15 mouse cellular contexts compared by ENCODE assay signal in the genomic region with DNA sequence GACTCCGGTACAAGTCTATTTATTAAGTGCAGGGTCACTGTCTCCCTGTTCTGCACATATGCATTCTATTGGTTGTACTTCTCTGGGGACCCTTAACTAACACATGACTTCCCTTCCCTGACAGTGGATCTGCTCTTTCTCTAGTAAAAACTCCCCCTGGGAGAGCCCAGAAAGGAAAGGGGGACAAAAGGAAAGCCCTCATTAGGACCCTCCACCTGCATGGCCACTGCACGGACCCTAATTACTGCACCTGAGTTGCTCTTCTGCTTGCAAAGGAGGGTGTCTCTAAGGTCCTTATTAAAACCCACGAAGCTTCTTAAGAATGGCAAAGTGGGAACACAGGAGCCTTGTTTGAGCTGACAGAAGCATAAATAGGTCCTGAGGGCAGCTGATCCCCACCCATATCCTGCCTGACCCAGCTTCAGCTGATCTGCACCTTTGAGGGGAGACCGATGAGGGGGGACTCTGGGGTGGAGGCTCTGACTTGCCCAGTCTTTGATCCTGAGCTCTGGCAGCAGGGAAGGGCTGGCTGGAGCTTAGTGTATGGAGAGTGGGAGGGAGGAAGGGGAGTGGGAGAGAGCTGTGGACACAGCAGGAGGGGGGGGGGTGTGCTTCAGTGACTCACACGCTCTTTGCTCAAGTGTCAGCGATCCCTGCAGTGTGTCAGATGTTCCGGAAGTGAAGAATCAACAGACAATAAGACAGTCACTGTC.
DNase-seq lines count a peak whose midpoint lies in the region; ATAC-seq and TF ChIP-seq lines count a peak whose summit lies in the region.
"Had no signal": no experiment of that assay in that cellular context is flagged by ENCODE, and none has a peak within 500 bp of the region (broad histone marks: within the 10 kb centered on the region; RNA-seq: fewer than 3 reads in every experiment).

No protein-coding gene starts in this region.

- no peak overlapping the region for H3K4me3 ChIP-seq in forebrain, embryonic 11.5 days (ENCODE audit: low read depth, low read length)
- H3K4me3 ChIP-seq in forebrain, embryonic 16.5 days (replicated peaks; ENCODE audit: low read length), result no peak overlapping the region
- H3K4me3 ChIP-seq in kidney, postnatal 0 days (replicated peaks; ENCODE audit: low read depth, low read length), result no peak overlapping the region
- no peak overlapping the region for H3K4me3 ChIP-seq in kidney, adult 2 months (ENCODE audit: insufficient read depth, low read depth, low read length)
- no peak overlapping the region for H3K4me3 ChIP-seq in embryonic facial prominence, embryonic 14.5 days (ENCODE audit: low read depth, low read length)
- no peak overlapping the region for H3K4me3 ChIP-seq in midbrain, embryonic 13.5 days (replicated peaks)
- H3K4me3 ChIP-seq: embryonic facial prominence, embryonic 13.5 days; heart, embryonic 15.5 days; limb, embryonic 15.5 days had no signal

- no peaks in the 10 kb centered on the region for H3K36me3 ChIP-seq in forebrain, embryonic 11.5 days (ENCODE audit: control insufficient read depth, insufficient read depth, low read length)
- H3K36me3 ChIP-seq in forebrain, embryonic 16.5 days (ENCODE audit: control insufficient read depth, insufficient read depth), result no peaks in the 10 kb centered on the region
- H3K36me3 ChIP-seq in kidney, postnatal 0 days (ENCODE audit: insufficient read depth, low read length), result no peaks in the 10 kb centered on the region
- H3K36me3 ChIP-seq in kidney, adult 2 months (ENCODE audit: control insufficient read depth, insufficient read depth, low read length), result no peaks in the 10 kb centered on the region
- H3K36me3 ChIP-seq in embryonic facial prominence, embryonic 14.5 days (ENCODE audit: control insufficient read depth, insufficient read depth, low read length), result no peaks in the 10 kb centered on the region; the same call in 1 of the 2 replicates
- H3K36me3 ChIP-seq in midbrain, embryonic 13.5 days, result no peaks in the 10 kb centered on the region
- H3K36me3 ChIP-seq: heart, embryonic 15.5 days; limb, embryonic 15.5 days had no signal

- 0 out of 2 replicates have a peak, but pooled peaks have one; percentile 21 for ATAC-seq in forebrain, embryonic 11.5 days (replicated peaks; ENCODE audit: low FRiP score)
- no peak for ATAC-seq in forebrain, embryonic 16.5 days
- ATAC-seq in kidney, postnatal 0 days (replicated peaks; ENCODE audit: low FRiP score, low read depth), result peak; percentile 41; the same call in 1 of the 2 replicates
- 0 out of 2 replicates have a peak, but pooled peaks have one; percentile 47 for ATAC-seq in embryonic facial prominence, embryonic 14.5 days (ENCODE audit: low read depth)
- ATAC-seq in midbrain, embryonic 13.5 days, result peak; percentile 90

- no peaks in the 10 kb centered on the region for H3K4me1 ChIP-seq in forebrain, embryonic 11.5 days (replicated peaks; ENCODE audit: control insufficient read depth, insufficient read depth, low read length)
- no peaks in the 10 kb centered on the region for H3K4me1 ChIP-seq in forebrain, embryonic 16.5 days (replicated peaks; ENCODE audit: control insufficient read depth, insufficient read depth, low read length)
- no peaks in the 10 kb centered on the region for H3K4me1 ChIP-seq in kidney, postnatal 0 days (replicated peaks; ENCODE audit: insufficient read depth, low read length)
- no peaks in the 10 kb centered on the region for H3K4me1 ChIP-seq in kidney, adult 2 months (ENCODE audit: control insufficient read depth, insufficient read depth, low read length)
- peaks cover 5% of the 10 kb centered on the region for H3K4me1 ChIP-seq in embryonic facial prominence, embryonic 14.5 days (ENCODE audit: control insufficient read depth, insufficient read depth, low read length)
- peaks cover 25% of the 10 kb centered on the region for H3K4me1 ChIP-seq in midbrain, embryonic 13.5 days (replicated peaks)

- H3K27me3 ChIP-seq in forebrain, embryonic 11.5 days (ENCODE audit: control insufficient read depth, insufficient read depth, low read length), result no peaks in the 10 kb centered on the region
- no peaks in the 10 kb centered on the region for H3K27me3 ChIP-seq in forebrain, embryonic 16.5 days (replicated peaks; ENCODE audit: control insufficient read depth, insufficient read depth, low read length)
- no peaks in the 10 kb centered on the region for H3K27me3 ChIP-seq in kidney, postnatal 0 days (ENCODE audit: insufficient read depth, low read length)
- no peaks in the 10 kb centered on the region for H3K27me3 ChIP-seq in kidney, adult 2 months (replicated peaks; ENCODE audit: control insufficient read depth, insufficient read depth, low read length)
- no peaks in the 10 kb centered on the region for H3K27me3 ChIP-seq in embryonic facial prominence, embryonic 14.5 days (replicated peaks; ENCODE audit: control insufficient read depth, insufficient read depth, low read length)
- no peaks in the 10 kb centered on the region for H3K27me3 ChIP-seq in midbrain, embryonic 13.5 days
- H3K27me3 ChIP-seq: embryonic facial prominence, embryonic 13.5 days; heart, embryonic 15.5 days had no signal

- H3K4me2 ChIP-seq in forebrain, embryonic 11.5 days (ENCODE audit: low read depth, low read length, severe bottlenecking), result no peak overlapping the region
- no peak overlapping the region for H3K4me2 ChIP-seq in forebrain, embryonic 16.5 days (ENCODE audit: low read length)
- H3K4me2 ChIP-seq in kidney, postnatal 0 days (ENCODE audit: low read length), result no peak overlapping the region
- no peak overlapping the region for H3K4me2 ChIP-seq in embryonic facial prominence, embryonic 14.5 days (ENCODE audit: low read depth, low read length)
- H3K4me2 ChIP-seq in midbrain, embryonic 13.5 days (replicated peaks), result 0 out of 2 replicates have a peak overlapping the region, but pooled peaks have one; percentile 2
- H3K4me2 ChIP-seq: embryonic facial prominence, embryonic 13.5 days; heart, embryonic 15.5 days; limb, embryonic 15.5 days had no signal

- WGBS in forebrain, embryonic 11.5 days, result 39% methylated on average over 7 of the region's 7 CpGs
- 37% methylated on average over 7 of the region's 7 CpGs for WGBS in forebrain, embryonic 16.5 days
- 30% methylated on average over 7 of the region's 7 CpGs for WGBS in kidney, postnatal 0 days
- 31% methylated on average over 7 of the region's 7 CpGs for WGBS in kidney, adult 2 months
- 29% methylated on average over 7 of the region's 7 CpGs for WGBS in embryonic facial prominence, embryonic 14.5 days
- WGBS in midbrain, embryonic 13.5 days, result 29% methylated on average over 7 of the region's 7 CpGs

- no peak overlapping the region for H3K9ac ChIP-seq in forebrain, embryonic 11.5 days (ENCODE audit: low read length)
- H3K9ac ChIP-seq in forebrain, embryonic 16.5 days (replicated peaks; ENCODE audit: low read depth, low read length), result no peak overlapping the region
- H3K9ac ChIP-seq in kidney, postnatal 0 days (ENCODE audit: low read depth, low read length), result no peak overlapping the region
- no peak overlapping the region for H3K9ac ChIP-seq in embryonic facial prominence, embryonic 14.5 days (ENCODE audit: low read depth, low read length)
- H3K9ac ChIP-seq in midbrain, embryonic 13.5 days (replicated peaks), result no peak overlapping the region
- H3K9ac ChIP-seq: embryonic facial prominence, embryonic 13.5 days; heart, embryonic 15.5 days; limb, embryonic 15.5 days had no signal

- no peak for TF ChIP-seq POLR2A in kidney, adult 2 months (IDR thresholded peaks at IDR 0.05; ENCODE audit: low read depth, low read length)

- DNase-seq in forebrain, embryonic 11.5 days (ENCODE audit: low spot score), result peak; percentile 46
- DNase-seq in kidney, postnatal 0 days (ENCODE audit: low spot score), result peak; percentile 27
- no peak for DNase-seq in kidney, adult 2 months
- peak; percentile 16 for DNase-seq in embryonic facial prominence, embryonic 14.5 days (ENCODE audit: low spot score)
- DNase-seq in urinary bladder, postnatal 10 days (ENCODE audit: low spot score), result no peak
- DNase-seq in ovary, postnatal 36 days (ENCODE audit: low spot score), result no peak
- DNase-seq: cerebellum, postnatal 10 days; kidney, adult 8-10 months; layer of hippocampus, adult 9-11 months; lung, postnatal 10 days had no signal

- no peaks in the 10 kb centered on the region for H3K9me3 ChIP-seq in forebrain, embryonic 11.5 days (ENCODE audit: control insufficient read depth, low read length)
- H3K9me3 ChIP-seq in forebrain, embryonic 16.5 days (ENCODE audit: control insufficient read depth, low read length), result no peaks in the 10 kb centered on the region
- H3K9me3 ChIP-seq in kidney, postnatal 0 days (replicated peaks; ENCODE audit: low read length), result no peaks in the 10 kb centered on the region
- H3K9me3 ChIP-seq in embryonic facial prominence, embryonic 14.5 days (ENCODE audit: control insufficient read depth, low read length), result no peaks in the 10 kb centered on the region
- H3K9me3 ChIP-seq in midbrain, embryonic 13.5 days, result no peaks in the 10 kb centered on the region
- H3K9me3 ChIP-seq: embryonic facial prominence, embryonic 13.5 days; heart, embryonic 15.5 days; limb, embryonic 15.5 days had no signal

- H3K27ac ChIP-seq in forebrain, embryonic 11.5 days (ENCODE audit: low read depth, low read length), result no peak overlapping the region
- no peak overlapping the region for H3K27ac ChIP-seq in forebrain, embryonic 16.5 days (ENCODE audit: low read length)
- H3K27ac ChIP-seq in kidney, postnatal 0 days, result no peak overlapping the region
- no peak overlapping the region for H3K27ac ChIP-seq in kidney, adult 2 months (ENCODE audit: insufficient read depth, low read depth, low read length)
- H3K27ac ChIP-seq in embryonic facial prominence, embryonic 14.5 days (replicated peaks; ENCODE audit: low read depth, low read length), result no peak overlapping the region
- peak overlapping the region; percentile 56 for H3K27ac ChIP-seq in midbrain, embryonic 13.5 days
- H3K27ac ChIP-seq: embryonic facial prominence, embryonic 13.5 days; heart, embryonic 15.5 days; limb, embryonic 15.5 days had no signal

- no peak for TF ChIP-seq CTCF in kidney, postnatal 0 days (IDR thresholded peaks at IDR 0.05; ENCODE audit: low read depth)
- TF ChIP-seq CTCF in kidney, adult 2 months (conservative IDR thresholded peaks at IDR 0.05; ENCODE audit: insufficient read depth, insufficient read length, low read depth, low read length), result no peak

Comparison
In these comparisons a context has a peak if more than half of its experiments do, and no peak if none do; other contexts are left out.
1. DNase-seq: peak in forebrain, embryonic 11.5 days (single experiment), kidney, postnatal 0 days (single experiment) and embryonic facial prominence, embryonic 14.5 days (single experiment); none in kidney, adult 2 months (single experiment), urinary bladder, postnatal 10 days (single experiment) and ovary, postnatal 36 days (single experiment).